Mouse (Mus musculus): ENCODE data around the gene Atf7ip. TPM values are rescaled to one million over a fixed set of nuclear protein-coding genes. Genes with fewer than 3 reads are reported as not detected.

Gene Atf7ip
- polyA plus RNA-seq, 1 experiment from 2014 or later, result 33.5 TPM

- 45% methylated on average over 17 of the region's 17 CpGs for WGBS
- no peak overlapping the region for H3K4me3 ChIP-seq (ENCODE audit: low read depth, low read length)
- peak; percentile 82 for ATAC-seq (ENCODE audit: low read depth)
Measured at GRCm38 (mm10) chr6:136620361-136621139, 114.6 kb downstream of the Atf7ip start.

GRCm38 (mm10) chr6:136625421-136625820 lies 119.5 kb downstream of the Atf7ip start:
- H3K4me1 ChIP-seq (ENCODE audit: control insufficient read depth, insufficient read depth, low read length), result no peaks in the 10 kb centered on the region
- peak; percentile 40 for DNase-seq (ENCODE audit: low spot score)
- H3K4me3 ChIP-seq (ENCODE audit: low read depth, low read length), result no peak overlapping the region
- H3K9me3 ChIP-seq (ENCODE audit: control insufficient read depth, low read length), result no peaks in the 10 kb centered on the region
- no peak overlapping the region for H3K27ac ChIP-seq (replicated peaks; ENCODE audit: low read depth, low read length)
- no peak overlapping the region for H3K9ac ChIP-seq (ENCODE audit: low read depth, low read length)
- H3K4me2 ChIP-seq (ENCODE audit: low read depth, low read length), result no peak overlapping the region
- no peaks in the 10 kb centered on the region for H3K27me3 ChIP-seq (replicated peaks; ENCODE audit: control insufficient read depth, insufficient read depth, low read length)
- 84% methylated on average over 12 of the region's 12 CpGs for WGBS
- no peak for ATAC-seq (ENCODE audit: low read depth)
- H3K36me3 ChIP-seq (ENCODE audit: control insufficient read depth, insufficient read depth, low read length), result no peaks in the 10 kb centered on the region

More at GRCm38 (mm10) chr6:136620361-136621139, 114.6 kb downstream of the Atf7ip start:
- no peak overlapping the region for H3K27ac ChIP-seq (replicated peaks; ENCODE audit: low read depth, low read length)
- H3K9me3 ChIP-seq (ENCODE audit: control insufficient read depth, low read length), result no peaks in the 10 kb centered on the region
- H3K9ac ChIP-seq (ENCODE audit: low read depth, low read length), result no peak overlapping the region
- peak; percentile 92 for DNase-seq (ENCODE audit: low spot score)
- peak overlapping the region; percentile 41 for H3K4me2 ChIP-seq (ENCODE audit: low read depth, low read length)
- H3K27me3 ChIP-seq (replicated peaks; ENCODE audit: control insufficient read depth, insufficient read depth, low read length), result no peaks in the 10 kb centered on the region
- no peaks in the 10 kb centered on the region for H3K36me3 ChIP-seq (ENCODE audit: control insufficient read depth, insufficient read depth, low read length)
- H3K4me1 ChIP-seq (ENCODE audit: control insufficient read depth, insufficient read depth, low read length), result no peaks in the 10 kb centered on the region

- no peak overlapping the region for H3K4me3 ChIP-seq (ENCODE audit: low read depth, low read length)
- no peaks in the 10 kb centered on the region for H3K27me3 ChIP-seq (replicated peaks; ENCODE audit: control insufficient read depth, insufficient read depth, low read length)
- WGBS, result 90% methylated on average over 5 of the region's 5 CpGs
- no peak overlapping the region for H3K27ac ChIP-seq (replicated peaks; ENCODE audit: low read depth, low read length)
- H3K36me3 ChIP-seq (ENCODE audit: control insufficient read depth, insufficient read depth, low read length), result no peaks in the 10 kb centered on the region
- H3K9me3 ChIP-seq (ENCODE audit: control insufficient read depth, low read length), result no peaks in the 10 kb centered on the region
- H3K9ac ChIP-seq (ENCODE audit: low read depth, low read length), result no peak overlapping the region
- no peak for ATAC-seq (ENCODE audit: low read depth)
- no peak for DNase-seq (ENCODE audit: low spot score)
- no peaks in the 10 kb centered on the region for H3K4me1 ChIP-seq (ENCODE audit: control insufficient read depth, insufficient read depth, low read length)
- no peak overlapping the region for H3K4me2 ChIP-seq (ENCODE audit: low read depth, low read length)
Measured at GRCm38 (mm10) chr6:136629639-136630038, 123.7 kb downstream of the Atf7ip start.

- no peak for ATAC-seq (ENCODE audit: low read depth)
- Histone ChIP-seq H3K27me3 (replicated peaks; ENCODE audit: control insufficient read depth, insufficient read depth, low read length) (no peaks in the 10 kb centered on the region), H3K4me1 (ENCODE audit: control insufficient read depth, insufficient read depth, low read length) (no peaks in the 10 kb centered on the region), H3K4me3 (ENCODE audit: low read depth, low read length) (no peak overlapping the region), H3K27ac (replicated peaks; ENCODE audit: low read depth, low read length) (no peak overlapping the region), H3K9ac (ENCODE audit: low read depth, low read length) (no peak overlapping the region), H3K36me3 (ENCODE audit: control insufficient read depth, insufficient read depth, low read length) (no peaks in the 10 kb centered on the region), H3K9me3 (ENCODE audit: control insufficient read depth, low read length) (no peaks in the 10 kb centered on the region), H3K4me2 (ENCODE audit: low read depth, low read length) (no peak overlapping the region)
- DNase-seq (ENCODE audit: low spot score), result no peak
- 89% methylated on average over 8 of the region's 8 CpGs for WGBS
Measured at GRCm38 (mm10) chr6:136631519-136631918, 125.6 kb downstream of the Atf7ip start.

GRCm38 (mm10) chr6:136631945-136632534 lies 126.1 kb downstream of the Atf7ip start:
- Histone ChIP-seq H3K9me3 (ENCODE audit: control insufficient read depth, low read length) (no peaks in the 10 kb centered on the region), H3K4me1 (ENCODE audit: control insufficient read depth, insufficient read depth, low read length) (no peaks in the 10 kb centered on the region), H3K4me3 (ENCODE audit: low read depth, low read length) (no peak overlapping the region), H3K9ac (ENCODE audit: low read depth, low read length) (no peak overlapping the region), H3K27ac (replicated peaks; ENCODE audit: low read depth, low read length) (no peak overlapping the region), H3K27me3 (replicated peaks; ENCODE audit: control insufficient read depth, insufficient read depth, low read length) (no peaks in the 10 kb centered on the region), H3K4me2 (ENCODE audit: low read depth, low read length) (no peak overlapping the region), H3K36me3 (ENCODE audit: control insufficient read depth, insufficient read depth, low read length) (no peaks in the 10 kb centered on the region)
- DNase-seq (ENCODE audit: low spot score) (no peak), ATAC-seq (ENCODE audit: low read depth) (no peak)
- 81% methylated on average over 13 of the region's 13 CpGs for WGBS

GRCm38 (mm10) chr6:136633154-136633553 lies 127.2 kb downstream of the Atf7ip start:
- Histone ChIP-seq H3K27me3 (replicated peaks; ENCODE audit: control insufficient read depth, insufficient read depth, low read length) (no peaks in the 10 kb centered on the region), H3K36me3 (ENCODE audit: control insufficient read depth, insufficient read depth, low read length) (no peaks in the 10 kb centered on the region), H3K4me1 (ENCODE audit: control insufficient read depth, insufficient read depth, low read length) (no peaks in the 10 kb centered on the region), H3K9me3 (ENCODE audit: control insufficient read depth, low read length) (no peaks in the 10 kb centered on the region), H3K4me3 (ENCODE audit: low read depth, low read length) (no peak overlapping the region), H3K9ac (ENCODE audit: low read depth, low read length) (no peak overlapping the region), H3K27ac (replicated peaks; ENCODE audit: low read depth, low read length) (no peak overlapping the region), H3K4me2 (ENCODE audit: low read depth, low read length) (no peak overlapping the region)
- DNase-seq (ENCODE audit: low spot score) (no peak), ATAC-seq (ENCODE audit: low read depth) (no peak)
- 97% methylated on average over 3 of the region's 3 CpGs for WGBS

- Histone ChIP-seq H3K27me3 (replicated peaks; ENCODE audit: control insufficient read depth, insufficient read depth, low read length) (no peaks in the 10 kb centered on the region), H3K9ac (ENCODE audit: low read depth, low read length) (no peak overlapping the region), H3K36me3 (ENCODE audit: control insufficient read depth, insufficient read depth, low read length) (no peaks in the 10 kb centered on the region), H3K4me1 (ENCODE audit: control insufficient read depth, insufficient read depth, low read length) (no peaks in the 10 kb centered on the region), H3K9me3 (ENCODE audit: control insufficient read depth, low read length) (no peaks in the 10 kb centered on the region), H3K4me2 (ENCODE audit: low read depth, low read length) (no peak overlapping the region), H3K27ac (replicated peaks; ENCODE audit: low read depth, low read length) (no peak overlapping the region), H3K4me3 (ENCODE audit: low read depth, low read length) (no peak overlapping the region)
- DNase-seq (ENCODE audit: low spot score) (no peak), ATAC-seq (ENCODE audit: low read depth) (no peak)
- 64% methylated on average over 6 of the region's 6 CpGs for WGBS
Measured at GRCm38 (mm10) chr6:136633719-136634118, 127.8 kb downstream of the Atf7ip start.

- no peak overlapping the region for H3K4me3 ChIP-seq (ENCODE audit: low read depth, low read length)
- ATAC-seq (ENCODE audit: low read depth) (no peak), DNase-seq (ENCODE audit: low spot score) (no peak)
- H3K4me1 ChIP-seq (ENCODE audit: control insufficient read depth, insufficient read depth, low read length), result no peaks in the 10 kb centered on the region
- no peak overlapping the region for H3K4me2 ChIP-seq (ENCODE audit: low read depth, low read length)
- no peaks in the 10 kb centered on the region for H3K27me3 ChIP-seq (replicated peaks; ENCODE audit: control insufficient read depth, insufficient read depth, low read length)
- no peak overlapping the region for H3K9ac ChIP-seq (ENCODE audit: low read depth, low read length)
- H3K9me3 ChIP-seq (ENCODE audit: control insufficient read depth, low read length), result no peaks in the 10 kb centered on the region
- no peak overlapping the region for H3K27ac ChIP-seq (replicated peaks; ENCODE audit: low read depth, low read length)
- H3K36me3 ChIP-seq (ENCODE audit: control insufficient read depth, insufficient read depth, low read length), result no peaks in the 10 kb centered on the region
- 70% methylated on average over 3 of the region's 3 CpGs for WGBS
Measured at GRCm38 (mm10) chr6:136634982-136635381, 129.0 kb downstream of the Atf7ip start.

- H3K4me3 ChIP-seq (ENCODE audit: low read depth, low read length), result no peak overlapping the region
- no peaks in the 10 kb centered on the region for H3K27me3 ChIP-seq (replicated peaks; ENCODE audit: control insufficient read depth, insufficient read depth, low read length)
- no peak overlapping the region for H3K27ac ChIP-seq (replicated peaks; ENCODE audit: low read depth, low read length)
- DNase-seq (ENCODE audit: low spot score) (no peak), ATAC-seq (ENCODE audit: low read depth) (no peak)
- peaks cover 8% of the 10 kb centered on the region; the same call in 1 of the 2 replicates for H3K4me1 ChIP-seq (ENCODE audit: control insufficient read depth, insufficient read depth, low read length)
- H3K9ac ChIP-seq (ENCODE audit: low read depth, low read length), result no peak overlapping the region
- 0 out of 2 replicates have a peak, but pooled peaks cover 3% of the 10 kb centered on the region for H3K9me3 ChIP-seq (ENCODE audit: control insufficient read depth, low read length)
- no peak overlapping the region for H3K4me2 ChIP-seq (ENCODE audit: low read depth, low read length)
- WGBS, result 86% methylated on average over 2 of the region's 2 CpGs
- no peaks in the 10 kb centered on the region for H3K36me3 ChIP-seq (ENCODE audit: control insufficient read depth, insufficient read depth, low read length)
Measured at GRCm38 (mm10) chr6:136644171-136644570, 138.2 kb downstream of the Atf7ip start.

Data from embryonic facial prominence, embryonic 14.5 days (tissue).